Mouse (Mus musculus) liver, embryonic 15.5 days (tissue): ENCODE data around the gene Runx1. TPM values are rescaled to one million over a fixed set of nuclear protein-coding genes. Genes with fewer than 3 reads are reported as not detected.

ENCODE experiments used
- ATAC-seq: fragments of 200-750 bp; cut with Nextera tagmentation; 2 replicates; pipeline ENCODE4 v1.8.0; 2017; ENCODE audit warnings: moderate number of reproducible peaks, mild to moderate bottlenecking, moderate library complexity; ENCODE audit not compliant: insufficient read depth
- H3K27ac ChIP-seq: fragments of 300-500 bp; sonication (generic); replicated peaks from 2 replicates; pipeline ENCODE4 v1.5.1; 2015; ENCODE audit warnings: mild to moderate bottlenecking, inconsistent platforms
- H3K27me3 ChIP-seq: fragments of 300-500 bp; sonication (generic); 2 replicates; pipeline ENCODE4 v1.6.1; 2015; ENCODE audit warnings: mild to moderate bottlenecking, inconsistent platforms
- H3K36me3 ChIP-seq: fragments of 300-500 bp; sonication (generic); replicated peaks from 2 replicates; pipeline ENCODE4 v1.6.1; 2015; ENCODE audit warnings: moderate library complexity, mild to moderate bottlenecking, inconsistent platforms
- H3K4me1 ChIP-seq: fragments of 300-500 bp; sonication (generic); replicated peaks from 2 replicates; pipeline ENCODE4 v1.6.1; 2015; ENCODE audit warnings: inconsistent platforms
- H3K4me2 ChIP-seq: fragments of 300-500 bp; sonication (generic); 2 replicates; pipeline ENCODE4 v1.6.1; 2015; ENCODE audit warnings: moderate library complexity, mild to moderate bottlenecking, inconsistent platforms
- H3K4me3 ChIP-seq: fragments of 300-500 bp; sonication (generic); replicated peaks from 2 replicates; pipeline ENCODE4 v1.5.1; 2015; ENCODE audit warnings: mild to moderate bottlenecking, inconsistent platforms
- H3K9ac ChIP-seq: fragments of 300-500 bp; sonication (generic); 2 replicates; pipeline ENCODE4 v1.6.1; 2015; ENCODE audit warnings: moderate library complexity, mild to moderate bottlenecking, inconsistent platforms
- H3K9me3 ChIP-seq: fragments of 300-500 bp; sonication (generic); replicated peaks from 2 replicates; pipeline ENCODE4 v1.6.1; 2016; ENCODE audit warnings: inconsistent platforms
- WGBS: fragments of 180-500 bp; shearing (Covaris S2); methylation state at CpG from one replicate; pipeline ENCODE4 v1.1.7; 2015; ENCODE audit warnings: mixed read lengths; ENCODE audit not compliant: insufficient replicate concordance; 5-methylcytosine and 5-hydroxymethylcytosine counted together
- polyA plus RNA-seq: library from polyadenylated mRNA; unstranded; fragments of >200 nt; fragmentation: Nextera tagmentation; extraction: Ambion mirVana; gene quantifications from 2 replicates; pipeline ENCODE4 v1.2.1, GENCODE M21; 2015

Runx1 gene
- polyA plus RNA-seq, 1 experiment from 2014 or later, result 5.6 TPM

DNA sequence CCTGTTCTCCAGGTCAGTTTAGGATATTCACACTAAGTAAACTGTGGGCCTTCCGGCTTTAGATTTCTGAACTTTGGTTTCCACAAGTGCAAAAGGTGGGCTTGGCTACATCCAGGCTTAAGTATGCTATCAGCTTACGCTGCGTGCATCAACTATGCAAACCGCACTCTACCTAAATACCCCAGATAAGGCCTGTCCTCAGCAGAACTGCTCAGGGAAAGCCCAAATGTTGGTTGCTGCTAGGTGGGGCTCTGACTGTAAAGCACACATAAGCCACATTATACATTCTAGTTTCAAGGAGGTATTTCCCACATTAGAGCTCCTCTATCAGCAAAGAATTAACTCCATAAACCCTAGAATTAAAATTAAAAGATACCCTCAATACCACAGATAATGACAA, 33.0 kb downstream of the Runx1 start:
- no peak overlapping the region for H3K4me2 ChIP-seq
- no peak overlapping the region for H3K9ac ChIP-seq
- no peaks in the 10 kb centered on the region for H3K36me3 ChIP-seq
- H3K4me1 ChIP-seq, result peaks cover 61% of the 10 kb centered on the region
- WGBS, result 28% methylated on average over 4 of the region's 4 CpGs
- 0 out of 2 replicates have a peak overlapping the region, but pooled peaks have one; percentile 1 for H3K27ac ChIP-seq
- no peaks in the 10 kb centered on the region for H3K9me3 ChIP-seq
- no peaks in the 10 kb centered on the region for H3K27me3 ChIP-seq
- H3K4me3 ChIP-seq, result no peak overlapping the region
- peak; percentile 54 for ATAC-seq

DNA sequence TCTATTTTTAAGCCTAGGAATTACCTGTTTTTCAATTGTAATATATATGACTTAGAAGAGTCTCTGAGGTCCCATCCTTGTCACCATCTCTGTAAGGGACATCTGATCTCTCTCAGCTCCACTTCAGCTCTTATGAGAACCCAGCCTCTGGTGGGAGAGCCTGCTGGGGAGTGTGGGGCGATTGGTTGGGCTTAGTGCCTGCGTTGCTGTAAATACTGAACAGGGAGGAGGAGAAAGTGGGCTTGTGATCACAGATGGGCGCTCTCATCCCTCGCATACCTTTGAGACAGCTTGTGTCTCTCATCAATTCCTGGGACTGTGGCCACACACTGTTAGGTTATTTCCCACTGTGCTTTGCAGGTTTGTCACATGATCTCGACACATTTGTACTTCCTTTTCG, 35.3 kb downstream of the Runx1 start:
- Histone ChIP-seq H3K4me2 (no peak overlapping the region), H3K36me3 (no peaks in the 10 kb centered on the region), H3K4me1 (peaks cover 63% of the 10 kb centered on the region), H3K27ac (no peak overlapping the region), H3K9me3 (no peaks in the 10 kb centered on the region), H3K9ac (no peak overlapping the region), H3K27me3 (no peaks in the 10 kb centered on the region), H3K4me3 (no peak overlapping the region)
- WGBS, result 69% methylated on average over 6 of the region's 6 CpGs
- ATAC-seq, result no peak

DNA sequence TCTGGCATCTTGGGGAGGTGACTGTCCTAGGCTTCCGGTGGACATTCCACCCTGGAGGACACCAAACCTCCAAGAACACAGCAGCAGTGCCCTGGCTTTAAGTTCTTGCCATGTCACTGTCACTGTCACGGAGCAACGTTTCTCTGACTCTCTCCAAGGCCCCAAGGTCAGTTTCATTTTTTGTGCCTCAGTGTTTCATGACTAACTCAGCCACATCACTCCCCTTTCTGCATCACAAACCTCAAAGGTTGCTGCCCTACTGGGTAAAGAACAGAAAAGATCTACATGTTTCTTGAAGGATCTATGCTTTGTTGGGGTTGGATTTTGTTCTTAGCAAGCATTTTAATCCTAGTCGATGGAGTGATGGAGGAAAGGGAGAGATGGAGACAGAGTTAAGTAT, 36.1 kb downstream of the Runx1 start:
- 67% methylated on average over 4 of the region's 4 CpGs for WGBS
- H3K4me1 ChIP-seq, result peaks cover 63% of the 10 kb centered on the region
- no peaks in the 10 kb centered on the region for H3K9me3 ChIP-seq
- no peak overlapping the region for H3K4me2 ChIP-seq
- no peaks in the 10 kb centered on the region for H3K27me3 ChIP-seq
- H3K27ac ChIP-seq, result no peak overlapping the region
- H3K4me3 ChIP-seq, result no peak overlapping the region
- H3K36me3 ChIP-seq, result no peaks in the 10 kb centered on the region
- ATAC-seq, result no peak
- H3K9ac ChIP-seq, result no peak overlapping the region

DNA sequence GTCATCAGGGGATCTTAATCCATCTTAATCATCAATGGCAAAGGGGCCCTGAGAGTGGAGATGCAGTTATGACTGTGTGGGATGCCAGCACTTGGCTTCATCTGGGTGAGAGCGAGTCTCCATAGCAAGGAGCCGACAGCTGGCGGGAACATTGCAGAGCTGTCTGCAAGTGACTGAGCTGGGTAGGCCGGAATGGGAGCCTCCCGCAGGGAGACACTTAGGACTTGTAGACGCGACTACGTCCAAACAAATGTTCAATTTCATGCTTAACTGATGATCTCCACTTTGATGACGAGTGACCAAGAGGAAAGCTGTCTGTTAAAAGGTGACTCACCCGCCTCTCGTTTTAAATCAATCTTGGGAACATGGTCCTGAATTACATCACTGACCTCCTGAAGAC, 37.5 kb downstream of the Runx1 start:
- WGBS, result 79% methylated on average over 11 of the region's 11 CpGs
- H3K36me3 ChIP-seq, result no peaks in the 10 kb centered on the region
- H3K9me3 ChIP-seq, result no peaks in the 10 kb centered on the region
- H3K9ac ChIP-seq, result no peak overlapping the region
- H3K4me2 ChIP-seq, result no peak overlapping the region
- ATAC-seq, result no peak
- no peak overlapping the region for H3K4me3 ChIP-seq
- no peaks in the 10 kb centered on the region for H3K27me3 ChIP-seq
- H3K27ac ChIP-seq, result no peak overlapping the region
- H3K4me1 ChIP-seq, result peaks cover 62% of the 10 kb centered on the region

DNA sequence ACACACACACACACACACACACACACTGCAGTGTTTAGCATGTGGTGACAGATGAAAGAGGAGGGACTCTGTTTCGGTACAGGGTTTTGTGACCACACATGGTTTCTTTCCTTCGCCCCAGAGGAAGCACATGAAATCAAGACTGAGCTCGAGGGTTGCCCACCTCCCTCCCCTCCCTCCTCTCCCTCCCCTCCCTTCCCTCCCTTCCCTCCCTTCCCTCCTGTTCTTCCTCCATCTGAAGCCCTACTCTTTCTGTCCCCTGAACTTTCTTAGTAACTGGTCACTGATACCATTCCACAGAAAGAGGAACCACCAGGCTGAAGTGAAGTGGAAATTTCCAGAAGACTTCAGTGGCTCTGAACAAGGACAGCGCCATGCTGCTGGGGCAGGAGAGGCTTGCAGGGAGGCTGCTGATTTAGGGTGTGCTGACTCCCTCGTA, 39.0 kb downstream of the Runx1 start:
- ATAC-seq, result no peak
- 26% methylated on average over 5 of the region's 5 CpGs for WGBS

DNA sequence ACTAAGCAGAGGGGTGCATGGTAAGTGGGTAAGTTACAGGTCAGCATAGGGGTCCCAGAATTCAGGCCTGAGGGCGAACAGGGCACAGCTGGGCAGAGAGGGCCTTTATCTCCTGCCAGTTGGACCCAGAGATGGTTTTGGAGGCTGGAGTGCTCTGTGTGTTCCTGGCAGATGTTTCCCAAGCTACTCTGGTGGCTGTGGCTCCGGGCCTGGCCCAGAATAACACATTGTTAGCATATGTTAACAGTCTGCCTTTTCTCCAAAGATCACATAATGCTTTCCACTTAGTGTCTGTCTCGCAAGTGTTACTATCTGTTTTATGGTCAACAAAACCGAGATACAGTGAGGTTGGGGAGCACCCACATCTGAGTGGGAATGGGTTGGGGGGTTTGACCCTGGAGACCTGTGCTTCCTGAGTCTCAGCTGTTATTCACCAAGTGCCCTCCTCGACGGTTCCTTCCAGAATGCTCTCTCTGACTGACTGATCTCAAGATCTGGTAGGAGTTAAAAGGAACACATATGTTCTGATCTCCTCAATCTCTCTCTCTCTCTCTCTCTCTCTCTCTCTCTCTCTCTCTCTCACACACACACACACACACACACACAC, 39.6 kb downstream of the Runx1 start:
- no peaks in the 10 kb centered on the region for H3K27me3 ChIP-seq
- H3K4me3 ChIP-seq, result no peak overlapping the region
- no peak overlapping the region for H3K4me2 ChIP-seq
- no peaks in the 10 kb centered on the region for H3K9me3 ChIP-seq
- 0 out of 2 replicates have a peak overlapping the region, but pooled peaks have one; percentile 9 for H3K27ac ChIP-seq
- no peak for ATAC-seq
- H3K9ac ChIP-seq, result no peak overlapping the region; the same call in 1 of the 2 replicates
- 33% methylated on average over 6 of the region's 6 CpGs for WGBS
- H3K36me3 ChIP-seq, result no peaks in the 10 kb centered on the region
- H3K4me1 ChIP-seq, result peaks cover 66% of the 10 kb centered on the region

More for the DNA sequence above, 39.0 kb downstream of the Runx1 start:
- no peak overlapping the region for H3K4me3 ChIP-seq
- no peak overlapping the region for H3K9ac ChIP-seq
- H3K36me3 ChIP-seq, result no peaks in the 10 kb centered on the region
- H3K27me3 ChIP-seq, result no peaks in the 10 kb centered on the region
- no peaks in the 10 kb centered on the region for H3K9me3 ChIP-seq
- peak overlapping the region; percentile 19; the same call in 1 of the 2 replicates for H3K27ac ChIP-seq
- peaks cover 66% of the 10 kb centered on the region for H3K4me1 ChIP-seq
- no peak overlapping the region for H3K4me2 ChIP-seq

DNA sequence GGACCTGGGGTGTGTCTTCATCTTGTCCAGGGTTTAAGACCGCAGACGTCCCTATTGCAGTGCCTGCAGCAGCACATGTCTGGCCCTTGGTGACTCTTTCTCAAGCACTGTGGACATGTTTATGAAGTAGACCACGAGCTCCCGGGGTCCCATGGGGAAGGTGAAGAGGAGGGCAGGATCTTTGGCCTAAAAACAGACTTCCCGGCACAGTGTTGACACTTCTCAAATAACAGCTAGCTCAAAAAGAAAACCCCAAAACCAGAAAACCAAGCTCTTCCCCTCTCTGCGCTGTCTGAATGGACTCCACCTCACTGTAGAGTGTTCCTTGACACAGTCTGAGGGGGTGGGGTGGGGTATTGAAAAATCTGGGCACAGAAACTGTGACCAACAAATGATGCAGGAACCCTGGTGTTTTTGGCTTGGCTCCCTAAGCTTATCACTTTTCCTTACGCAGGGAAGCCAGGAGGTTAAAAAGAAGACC, 42.3 kb downstream of the Runx1 start:
- H3K27me3 ChIP-seq, result no peaks in the 10 kb centered on the region
- no peak overlapping the region for H3K27ac ChIP-seq
- H3K36me3 ChIP-seq, result no peaks in the 10 kb centered on the region
- H3K4me2 ChIP-seq, result no peak overlapping the region
- peaks cover 62% of the 10 kb centered on the region for H3K4me1 ChIP-seq
- H3K9ac ChIP-seq, result no peak overlapping the region
- no peak overlapping the region for H3K4me3 ChIP-seq
- WGBS, result 50% methylated on average over 7 of the region's 7 CpGs
- no peaks in the 10 kb centered on the region for H3K9me3 ChIP-seq
- no peak for ATAC-seq

DNA sequence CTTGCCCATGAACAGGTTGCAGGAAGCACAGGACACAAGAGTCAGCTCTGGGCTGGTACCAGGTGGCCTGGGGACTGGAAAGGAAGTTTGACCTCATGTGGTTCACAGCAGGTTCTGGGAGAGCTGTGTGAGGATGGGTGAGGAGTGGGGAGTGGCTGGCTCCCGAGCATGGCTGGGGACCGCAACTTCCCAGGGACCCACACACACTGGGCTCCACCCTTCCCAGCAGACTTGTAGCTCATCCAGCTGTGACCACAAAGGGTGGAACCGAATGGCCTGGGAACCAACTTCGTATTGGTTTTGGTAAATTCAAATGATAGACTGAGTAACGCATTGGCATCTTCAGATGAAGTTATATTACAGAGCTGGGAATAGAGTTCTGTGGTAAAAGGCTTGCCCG, 43.5 kb downstream of the Runx1 start:
- Histone ChIP-seq H3K9ac (no peak overlapping the region), H3K9me3 (no peaks in the 10 kb centered on the region), H3K27me3 (no peaks in the 10 kb centered on the region), H3K36me3 (no peaks in the 10 kb centered on the region), H3K4me1 (peaks cover 50% of the 10 kb centered on the region), H3K27ac (no peak overlapping the region), H3K4me2 (no peak overlapping the region), H3K4me3 (no peak overlapping the region)
- WGBS, result 36% methylated on average over 6 of the region's 6 CpGs
- no peak for ATAC-seq

DNA sequence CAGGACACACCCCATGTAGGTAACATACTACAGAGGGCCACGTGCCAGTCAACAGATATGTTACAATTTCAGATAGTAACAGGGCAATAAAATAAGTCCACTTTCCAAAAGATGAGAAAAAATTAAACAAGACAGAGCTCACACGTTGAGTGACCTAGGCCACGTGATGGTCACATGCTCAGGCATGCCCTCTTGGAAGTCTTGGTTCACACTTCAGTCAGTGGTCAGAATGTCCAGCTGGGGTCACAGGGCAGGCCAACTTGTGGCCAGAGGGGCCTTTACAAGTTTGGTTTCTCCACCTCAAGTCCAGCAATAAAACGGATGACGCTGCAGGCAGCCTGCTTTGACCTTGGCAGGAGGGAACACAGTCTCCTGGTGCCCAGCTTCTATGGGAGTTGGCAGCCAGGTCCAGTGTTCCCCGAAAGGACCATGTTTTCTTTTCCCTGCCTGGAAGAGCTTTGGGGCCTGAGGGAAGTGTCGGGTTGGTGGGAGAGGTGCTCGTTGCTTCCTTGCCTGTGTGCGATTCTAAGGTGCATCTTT, 46.0 kb downstream of the Runx1 start:
- H3K4me2 ChIP-seq, result no peak overlapping the region
- 76% methylated on average over 9 of the region's 9 CpGs for WGBS
- no peaks in the 10 kb centered on the region for H3K36me3 ChIP-seq
- H3K4me1 ChIP-seq, result peaks cover 27% of the 10 kb centered on the region
- no peaks in the 10 kb centered on the region for H3K27me3 ChIP-seq
- H3K4me3 ChIP-seq, result no peak overlapping the region
- no peak overlapping the region for H3K27ac ChIP-seq
- no peaks in the 10 kb centered on the region for H3K9me3 ChIP-seq
- no peak for ATAC-seq
- no peak overlapping the region for H3K9ac ChIP-seq

DNA sequence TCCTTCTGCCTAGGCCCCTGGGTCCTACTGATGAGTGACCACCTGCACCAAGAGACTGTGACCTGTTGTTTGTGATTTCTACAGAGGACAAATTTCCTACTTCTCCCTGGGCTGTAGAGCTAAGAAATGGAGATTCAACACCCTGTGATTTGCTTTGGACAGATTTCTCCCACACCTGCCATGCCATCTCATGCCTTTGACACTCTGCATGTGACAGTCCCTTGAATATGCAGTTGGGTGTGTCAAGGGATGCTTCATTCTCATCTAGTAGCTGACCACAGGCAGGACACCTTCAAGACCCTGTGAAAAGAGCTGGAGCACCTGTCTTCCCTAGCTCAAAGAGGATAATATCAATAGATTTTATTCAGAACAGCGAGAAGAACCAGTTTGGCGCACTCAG, 46.8 kb downstream of the Runx1 start:
- WGBS, result 86% methylated on average over 2 of the region's 2 CpGs

DNA sequence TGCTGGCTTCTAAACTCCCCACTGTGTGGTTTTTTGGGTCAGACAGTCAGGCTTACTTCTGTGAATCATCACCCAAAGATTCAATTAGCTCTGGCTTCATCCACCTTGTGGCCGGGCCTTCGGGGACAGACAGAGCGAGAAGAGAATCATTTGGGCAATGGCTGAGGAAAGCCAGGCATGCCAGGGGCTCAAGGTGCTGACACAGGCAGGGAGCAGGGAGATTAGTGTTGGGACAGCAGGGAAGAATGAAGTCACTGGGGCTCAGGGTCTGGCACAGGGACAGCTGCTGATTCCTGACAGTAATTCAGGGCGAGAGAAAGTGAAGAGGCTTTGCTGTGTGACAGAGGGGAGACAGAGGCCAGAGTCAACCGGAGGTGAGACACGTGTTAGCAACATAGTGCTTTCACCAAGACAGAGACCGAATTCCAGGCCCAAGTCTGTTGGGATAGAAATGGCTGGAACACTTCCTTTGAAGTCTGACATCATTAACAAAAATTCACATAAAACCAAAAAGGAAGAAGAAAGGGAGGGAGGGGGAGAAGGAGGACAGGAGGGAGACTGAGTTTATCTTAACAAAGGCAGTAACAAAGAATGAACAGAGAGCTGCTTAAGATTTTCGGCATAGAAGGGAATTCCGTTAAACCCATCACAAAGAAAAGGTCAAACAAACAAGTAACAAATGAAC, 47.7 kb downstream of the Runx1 start:
- Histone ChIP-seq H3K4me2 (no peak overlapping the region), H3K27me3 (no peaks in the 10 kb centered on the region), H3K36me3 (no peaks in the 10 kb centered on the region), H3K4me1 (peaks cover 12% of the 10 kb centered on the region), H3K9me3 (no peaks in the 10 kb centered on the region), H3K9ac (no peak overlapping the region), H3K27ac (no peak overlapping the region), H3K4me3 (no peak overlapping the region)
- WGBS, result 78% methylated on average over 9 of the region's 9 CpGs
- no peak for ATAC-seq

More for the DNA sequence above, 46.8 kb downstream of the Runx1 start:
- Histone ChIP-seq H3K9me3 (no peaks in the 10 kb centered on the region), H3K4me3 (no peak overlapping the region), H3K4me1 (peaks cover 21% of the 10 kb centered on the region), H3K36me3 (no peaks in the 10 kb centered on the region), H3K27ac (no peak overlapping the region), H3K4me2 (no peak overlapping the region), H3K9ac (no peak overlapping the region), H3K27me3 (no peaks in the 10 kb centered on the region)
- ATAC-seq, result no peak
